Mouse (Mus musculus): ENCODE data around the gene Slc4a10. TPM values are rescaled to one million over a fixed set of nuclear protein-coding genes. Genes with fewer than 3 reads are reported as not detected.

Gene Slc4a10
- 0.30 and 0.61 TPM in 2 replicates for polyA plus RNA-seq (2015; fragmentation: Nextera tagmentation; extraction: Ambion mirVana)

DNA sequence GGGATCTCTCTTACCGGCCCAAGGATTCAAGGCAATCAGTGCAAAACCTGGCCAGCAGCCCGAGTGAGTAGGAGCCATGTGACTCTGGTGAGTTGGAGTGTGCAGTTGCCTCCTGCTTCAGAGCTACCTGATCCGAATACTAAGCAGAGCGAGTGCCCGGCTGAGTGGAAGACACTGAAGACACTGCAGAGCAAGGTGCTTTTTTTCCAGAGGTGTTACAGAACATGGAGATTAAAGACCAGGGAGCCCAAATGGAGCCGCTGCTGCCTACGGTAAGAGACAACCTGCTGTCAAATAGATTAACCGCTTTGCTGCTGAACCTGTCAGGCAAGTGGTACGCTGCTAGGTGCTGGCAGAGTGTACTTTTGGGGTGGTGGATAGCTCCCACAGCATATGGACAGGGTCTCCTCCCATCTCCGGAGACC is at the start of gene Slc4a10:
Gene Slc4a10, plus strand, starts transcription at position 42 of the 425 bp plus-strand sequence.

Other genes with a start within 250 kb of the Slc4a10 start
- 0.14 TPM in 1 of 2 replicates, not detected in the other for gene Tbr1, start 243.5 kb upstream of the Slc4a10 start, polyA plus RNA-seq (2015; fragmentation: Nextera tagmentation; extraction: Ambion mirVana)